In genomic region chr9:105803416-105803815, GRCm38 (mm10) we compare ENCODE assay signal across 15 mouse cellular contexts.
"Had no signal": no experiment of that assay in that cellular context is flagged by ENCODE, and none has a peak within 500 bp of the region (broad histone marks: within the 10 kb centered on the region; RNA-seq: fewer than 3 reads in every experiment).

No protein-coding gene starts in this region.

- H3K4me3 ChIP-seq: left cerebral cortex, adult 2 months; limb, embryonic 15.5 days; liver, embryonic 13.5 days; megakaryocyte, embryonic 14.5 days; midbrain, embryonic 12.5 days; neural tube, embryonic 13.5 days had no signal

- H3K27ac ChIP-seq: left cerebral cortex, adult 2 months; limb, embryonic 15.5 days; liver, embryonic 13.5 days; midbrain, embryonic 12.5 days; neural tube, embryonic 13.5 days; stomach, postnatal 0 days had no signal

- ATAC-seq: intestine, embryonic 16.5 days; lung, postnatal 0 days; midbrain, embryonic 16.5 days had no signal

- H3K9me3 ChIP-seq: limb, embryonic 15.5 days; liver, embryonic 13.5 days; megakaryocyte, embryonic 14.5 days; midbrain, embryonic 12.5 days; neural tube, embryonic 13.5 days had no signal

- DNase-seq: kidney, postnatal 25 days; liver, embryonic 13.5 days; lung, adult 18-20 months; lung, postnatal 4 days; retina, postnatal 1 day; right cerebral cortex, postnatal 4 days had no signal

- H3K4me1 ChIP-seq: liver, embryonic 13.5 days; megakaryocyte, embryonic 14.5 days; midbrain, embryonic 12.5 days; neural tube, embryonic 13.5 days had no signal

- H3K27me3 ChIP-seq: limb, embryonic 15.5 days; liver, embryonic 13.5 days; megakaryocyte, embryonic 14.5 days; midbrain, embryonic 12.5 days; neural tube, embryonic 13.5 days had no signal

- H3K36me3 ChIP-seq: limb, embryonic 15.5 days; liver, embryonic 13.5 days; midbrain, embryonic 12.5 days; neural tube, embryonic 13.5 days had no signal

- H3K4me2 ChIP-seq: limb, embryonic 15.5 days; liver, embryonic 13.5 days; midbrain, embryonic 12.5 days; neural tube, embryonic 13.5 days had no signal

- H3K9ac ChIP-seq: limb, embryonic 15.5 days; liver, embryonic 13.5 days; midbrain, embryonic 12.5 days; neural tube, embryonic 13.5 days had no signal
